Mouse (Mus musculus) thymus, adult 2 months (tissue): ENCODE results near the gene Ncoa5. TPM values are rescaled to one million over a fixed set of nuclear protein-coding genes. Genes with fewer than 3 reads are reported as not detected.

Experiments
- DNase-seq: peaks from one replicate; pipeline ENCODE4 v3.0.0; 2021
- H3K27ac ChIP-seq: fragments of 200-500 bp; 2 replicates; pipeline ENCODE4 v1.5.1; 2012; ENCODE audit warnings: low read length, control low read depth; ENCODE audit not compliant: control insufficient read depth, insufficient read depth
- H3K27me3 ChIP-seq: fragments of 200-500 bp; 2 replicates; pipeline ENCODE4 v1.6.1; 2012; ENCODE audit warnings: mild to moderate bottlenecking, low read length, moderate library complexity, mixed read lengths; ENCODE audit not compliant: control insufficient read depth, insufficient read depth
- H3K36me3 ChIP-seq: fragments of 200-500 bp; 2 replicates; pipeline ENCODE4 v1.6.1; 2012; ENCODE audit warnings: mild to moderate bottlenecking, low read length, moderate library complexity; ENCODE audit not compliant: control insufficient read depth, insufficient read depth
- H3K4me1 ChIP-seq: fragments of 200-500 bp; replicated peaks from 2 replicates; pipeline ENCODE4 v1.6.1; 2012; ENCODE audit warnings: low read length; ENCODE audit not compliant: control insufficient read depth, insufficient read depth
- H3K4me3 ChIP-seq: fragments of 200-500 bp; 2 replicates; pipeline ENCODE4 v1.5.1; 2012; ENCODE audit warnings: mild to moderate bottlenecking, low read length, control low read depth, moderate library complexity; ENCODE audit not compliant: control insufficient read depth, insufficient read depth
- CTCF ChIP-seq: fragments of 200-500 bp; IDR thresholded peaks from 2 replicates; pipeline ENCODE4 v1.5.1; 2012; ENCODE audit warnings: mild to moderate bottlenecking, control low read depth, low read length, moderate library complexity, borderline replicate concordance; ENCODE audit not compliant: control insufficient read depth, poor library complexity, insufficient read depth; ENCODE audit errors: extremely low read depth
- POLR2A ChIP-seq: fragments of 200-500 bp; IDR thresholded peaks from 2 replicates; pipeline ENCODE4 v1.6.1; 2012; ENCODE audit warnings: mild to moderate bottlenecking, low read length, control low read depth, moderate library complexity; ENCODE audit not compliant: control insufficient read depth, poor library complexity, insufficient read depth; ENCODE audit errors: extremely low read depth
- WGBS: fragments of 180-500 bp; shearing (Covaris S2); methylation state at CpG from one replicate; pipeline ENCODE4 v1.1.7; 2018; 5-methylcytosine and 5-hydroxymethylcytosine counted together
- polyA plus RNA-seq: library from polyadenylated mRNA; depleted of rRNA; stranded (reverse); fragments of >200 nt; gene quantifications from 2 replicates; pipeline ENCODE4 v1.2.3, GENCODE M21; 2012

Gene Ncoa5
- polyA plus RNA-seq, 1 experiment: 72.3 TPM

DNA sequence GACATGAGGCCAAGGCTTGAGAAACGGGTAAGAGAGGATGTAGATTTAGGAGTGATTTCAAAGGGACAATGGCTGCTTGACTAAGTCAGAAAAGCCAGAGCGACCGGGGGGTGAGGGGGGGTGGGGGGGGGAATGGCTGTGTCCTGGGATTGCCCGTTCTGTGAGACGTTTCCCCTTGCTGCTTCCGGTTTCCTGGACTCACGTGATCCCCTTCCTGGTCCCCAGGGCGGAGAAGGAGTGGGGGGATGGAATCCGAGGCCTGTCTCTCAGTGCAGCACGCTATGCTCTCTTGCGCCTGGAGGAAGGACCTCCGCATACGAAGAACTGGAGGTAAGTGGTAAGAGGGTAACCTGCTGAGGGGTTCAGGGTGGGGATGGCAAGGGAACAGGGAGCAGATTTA lies 45.9 kb downstream of the Ncoa5 start:
- no peak overlapping the region for H3K27ac ChIP-seq
- DNase-seq: no peak
- no peak for TF ChIP-seq CTCF
- TF ChIP-seq POLR2A: no peak
- no peaks in the 10 kb centered on the region for H3K36me3 ChIP-seq
- H3K4me1 ChIP-seq: no peaks in the 10 kb centered on the region
- H3K4me3 ChIP-seq: no peak overlapping the region
- 49% methylated on average over 13 of the region's 13 CpGs for WGBS
- H3K27me3 ChIP-seq: no peaks in the 10 kb centered on the region

DNA sequence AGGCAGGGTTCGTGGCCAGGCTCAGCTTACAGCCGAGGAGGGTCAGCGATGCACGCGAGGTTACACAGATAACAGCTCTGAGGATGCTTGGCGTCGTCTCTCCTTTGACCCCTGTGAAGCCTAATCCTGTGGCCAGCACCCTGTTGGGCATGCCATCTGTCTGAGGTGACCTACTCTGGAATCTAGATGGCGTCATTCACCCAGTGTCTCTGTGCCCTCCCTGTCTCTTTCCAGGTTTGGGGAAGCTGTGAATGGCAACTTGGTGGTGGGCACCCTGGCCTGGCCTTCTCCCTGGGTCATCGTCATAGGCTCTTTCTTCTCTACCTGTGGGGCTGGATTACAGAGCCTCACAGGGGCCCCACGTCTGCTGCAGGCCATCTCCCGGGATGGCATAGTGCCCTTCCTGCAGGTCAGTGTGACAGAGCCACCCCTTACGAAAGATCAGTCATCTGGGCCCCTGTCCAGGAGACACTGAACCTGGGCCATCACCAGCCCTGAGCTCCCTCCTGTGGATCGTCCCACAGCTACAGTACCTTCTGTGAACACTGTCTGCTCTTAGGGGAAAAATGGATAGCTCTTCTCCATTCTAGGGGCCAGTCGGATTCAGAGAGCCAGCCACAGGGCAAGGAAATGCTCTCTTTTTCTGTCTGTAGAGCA lies 48.2 kb downstream of the Ncoa5 start:
- Histone ChIP-seq H3K27me3 (no peaks in the 10 kb centered on the region), H3K36me3 (no peaks in the 10 kb centered on the region), H3K4me3 (no peak overlapping the region), H3K4me1 (no peaks in the 10 kb centered on the region), H3K27ac (no peak overlapping the region)
- TF ChIP-seq POLR2A: no peak
- TF ChIP-seq CTCF: no peak
- WGBS: 88% methylated on average over 14 of the region's 14 CpGs
- DNase-seq: no peak

- no peaks in the 10 kb centered on the region for H3K36me3 ChIP-seq
- no peak overlapping the region for H3K27ac ChIP-seq
- no peak overlapping the region for H3K4me3 ChIP-seq
- DNase-seq: no peak
- H3K4me1 ChIP-seq: no peaks in the 10 kb centered on the region
- no peak for TF ChIP-seq CTCF
- TF ChIP-seq POLR2A: no peak
- H3K27me3 ChIP-seq: no peaks in the 10 kb centered on the region
- WGBS: 84% methylated on average over 6 of the region's 6 CpGs
These were observed 48.7 kb downstream of the Ncoa5 start for GRCm38 (mm10) chr2:164985962-164986361.

DNA sequence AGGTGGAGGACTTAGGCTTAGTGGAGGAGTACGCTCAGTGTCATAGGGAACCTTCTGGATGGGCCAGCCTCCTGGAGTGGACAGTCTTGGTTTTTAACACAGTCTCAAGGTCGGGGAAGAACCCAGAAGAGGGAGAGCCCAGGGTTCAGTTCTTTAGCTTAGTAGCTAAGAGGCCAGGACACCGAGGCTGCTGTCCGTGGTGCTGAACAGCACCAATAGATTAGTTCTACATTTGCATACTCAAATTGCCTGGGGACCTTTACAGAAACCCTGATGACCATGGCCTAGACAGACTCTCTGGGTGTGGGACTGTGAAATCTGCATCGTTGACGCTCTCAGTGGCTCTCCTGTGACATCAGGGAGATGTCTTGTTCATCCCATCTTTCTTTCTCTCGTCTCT lies 54.9 kb downstream of the Ncoa5 start:
- 32% methylated on average over 7 of the region's 7 CpGs for WGBS

DNA sequence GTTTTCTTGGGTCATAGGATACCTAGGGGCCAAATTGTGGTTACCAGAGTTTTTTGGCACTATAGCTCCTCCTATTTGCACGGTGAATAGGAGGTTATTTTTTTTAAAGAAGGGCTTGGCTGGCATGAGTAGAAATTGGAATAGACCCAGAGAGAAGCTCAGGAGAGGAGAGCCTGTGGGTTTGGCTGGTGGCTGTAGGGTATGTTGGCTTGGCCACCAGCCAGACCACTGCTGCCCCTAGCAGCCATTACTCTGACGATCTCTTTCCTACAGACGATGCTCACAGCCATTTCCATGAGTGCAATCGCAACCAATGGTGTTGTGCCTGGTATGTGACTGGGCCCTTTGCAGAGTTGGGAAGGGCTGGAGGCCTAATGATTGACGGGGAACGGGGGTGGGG lies 59.1 kb downstream of the Ncoa5 start:
- Histone ChIP-seq H3K27ac (no peak overlapping the region), H3K27me3 (no peaks in the 10 kb centered on the region; the same call in 1 of the 2 replicates), H3K4me1 (no peaks in the 10 kb centered on the region), H3K36me3 (no peaks in the 10 kb centered on the region), H3K4me3 (no peak overlapping the region)
- 52% methylated on average over 6 of the region's 6 CpGs for WGBS
- no peak for DNase-seq
- TF ChIP-seq POLR2A (no peak), CTCF (no peak)

More for the DNA sequence above, 54.9 kb downstream of the Ncoa5 start:
- Histone ChIP-seq H3K36me3 (no peaks in the 10 kb centered on the region), H3K4me1 (no peaks in the 10 kb centered on the region), H3K27ac (no peak overlapping the region), H3K4me3 (no peak overlapping the region), H3K27me3 (no peaks in the 10 kb centered on the region)
- DNase-seq: peak; percentile 40
- TF ChIP-seq CTCF (no peak), POLR2A (no peak)

- no peaks in the 10 kb centered on the region for H3K36me3 ChIP-seq
- TF ChIP-seq CTCF (no peak), POLR2A (no peak)
- H3K27me3 ChIP-seq: peaks cover 13% of the 10 kb centered on the region; the same call in 1 of the 2 replicates
- no peak overlapping the region for H3K4me3 ChIP-seq
- DNase-seq: no peak
- no peaks in the 10 kb centered on the region for H3K4me1 ChIP-seq
- H3K27ac ChIP-seq: no peak overlapping the region
- WGBS: 44% methylated on average over 5 of the region's 5 CpGs
These were observed 62.0 kb downstream of the Ncoa5 start for GRCm38 (mm10) chr2:164972646-164973045.
